Mouse (Mus musculus) cerebellum, postnatal 10 days (tissue): Measurements from ENCODE around the gene Dnm3.

Experiments
- DNase-seq, 2 experiments: peaks; one replicate each; pipeline ENCODE4 v3.0.0; 2021; ENCODE audit warnings: mixed read lengths in 2 of 2

The Dnm3 gene

DNA sequence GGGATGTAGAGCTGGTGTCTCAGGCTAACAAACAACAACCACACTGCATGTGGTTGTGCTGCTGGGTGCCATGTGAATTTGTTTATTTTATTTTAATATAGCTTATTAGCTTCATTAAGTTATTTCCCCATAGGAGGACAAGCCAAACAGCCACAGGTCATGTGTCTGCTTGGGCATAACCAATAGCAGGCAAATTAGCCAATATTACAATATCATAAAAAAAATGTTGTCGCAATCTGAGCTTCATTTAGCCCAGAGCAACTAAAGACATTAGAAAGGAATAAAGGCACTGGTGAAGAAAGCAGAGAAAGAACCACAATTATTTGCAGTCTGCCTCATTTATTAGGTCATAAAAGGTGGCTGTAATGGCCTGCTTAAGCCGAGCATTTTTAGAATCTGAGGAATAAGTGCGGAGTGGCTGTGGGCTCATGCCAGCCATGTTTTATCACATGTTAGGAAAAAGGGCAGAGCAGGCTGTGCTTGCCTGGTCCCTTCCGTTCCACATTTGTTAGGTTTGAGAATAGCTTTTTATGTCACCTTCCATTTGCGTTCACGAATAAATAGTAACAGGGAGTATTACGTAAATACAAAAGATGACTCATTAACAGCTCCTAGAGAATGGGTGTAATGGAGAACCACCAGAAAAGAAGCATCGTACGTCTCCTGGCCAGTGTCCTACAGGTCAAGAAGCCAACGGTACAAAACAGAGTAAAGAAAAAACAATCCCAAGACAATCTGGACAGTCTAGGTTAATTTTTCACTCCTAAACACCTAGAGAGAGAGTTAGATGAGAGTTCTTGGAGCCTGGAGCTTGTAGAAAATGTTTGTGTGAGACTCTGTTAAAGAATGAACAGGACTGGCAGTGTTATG lies 376.6 kb downstream of the Dnm3 start:
- DNase-seq: no peak

DNA sequence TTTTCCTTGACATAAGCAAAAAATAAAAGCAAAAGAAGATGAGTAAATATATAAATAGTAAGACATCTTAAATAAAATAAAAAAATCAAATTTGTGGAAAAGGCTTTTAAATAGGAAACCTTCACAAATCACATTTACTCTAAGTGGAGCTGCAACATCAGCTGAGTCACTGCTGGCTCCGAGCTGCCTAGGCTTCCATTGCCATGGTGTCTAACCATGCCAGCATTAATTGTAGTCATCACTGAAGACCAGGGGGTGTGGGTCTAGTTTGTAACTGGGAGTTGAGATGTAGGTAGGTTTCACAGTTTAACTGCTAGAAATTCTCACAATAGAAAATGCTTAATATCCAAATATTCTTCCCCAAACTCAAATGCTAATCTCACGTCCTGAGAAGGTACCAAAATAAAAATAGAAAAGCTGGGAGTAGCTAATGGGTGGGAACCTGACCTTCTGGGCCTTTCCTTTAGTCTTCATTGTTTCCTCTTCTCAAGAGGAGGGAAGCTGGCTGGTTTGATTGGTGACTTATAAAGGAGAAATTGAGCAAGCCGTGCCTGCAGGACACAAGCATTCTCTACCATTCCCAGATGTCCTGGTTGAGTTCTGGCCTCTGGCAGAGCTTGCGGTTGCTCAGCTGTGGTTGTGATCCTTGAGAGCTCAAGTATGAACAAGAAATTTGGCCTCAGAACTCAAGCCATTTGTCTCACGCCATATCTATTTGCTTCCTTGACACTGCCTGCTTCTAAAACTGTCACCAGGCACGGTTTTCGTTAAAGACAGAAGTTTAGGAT lies 377.6 kb downstream of the Dnm3 start:
- no peak for DNase-seq

DNA sequence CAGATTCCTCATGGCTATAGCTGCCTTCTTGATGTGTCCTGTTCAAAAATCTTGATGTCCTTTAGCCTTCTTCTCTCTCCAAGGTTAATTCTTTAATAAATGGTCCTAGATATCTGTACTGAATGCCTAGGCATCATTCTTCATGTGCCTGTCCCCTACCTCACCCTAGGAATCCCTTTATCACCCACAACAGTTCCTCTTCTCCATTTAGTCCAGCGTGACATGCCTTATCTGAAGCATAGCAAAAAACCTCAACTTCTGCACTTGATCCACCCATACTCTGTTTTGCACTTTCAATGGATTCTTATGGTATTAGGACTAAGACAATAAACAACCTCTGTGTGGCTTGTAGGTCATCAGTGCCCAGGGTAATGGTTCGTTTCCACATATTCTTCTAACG lies 378.6 kb downstream of the Dnm3 start:
- DNase-seq: no peak

DNA sequence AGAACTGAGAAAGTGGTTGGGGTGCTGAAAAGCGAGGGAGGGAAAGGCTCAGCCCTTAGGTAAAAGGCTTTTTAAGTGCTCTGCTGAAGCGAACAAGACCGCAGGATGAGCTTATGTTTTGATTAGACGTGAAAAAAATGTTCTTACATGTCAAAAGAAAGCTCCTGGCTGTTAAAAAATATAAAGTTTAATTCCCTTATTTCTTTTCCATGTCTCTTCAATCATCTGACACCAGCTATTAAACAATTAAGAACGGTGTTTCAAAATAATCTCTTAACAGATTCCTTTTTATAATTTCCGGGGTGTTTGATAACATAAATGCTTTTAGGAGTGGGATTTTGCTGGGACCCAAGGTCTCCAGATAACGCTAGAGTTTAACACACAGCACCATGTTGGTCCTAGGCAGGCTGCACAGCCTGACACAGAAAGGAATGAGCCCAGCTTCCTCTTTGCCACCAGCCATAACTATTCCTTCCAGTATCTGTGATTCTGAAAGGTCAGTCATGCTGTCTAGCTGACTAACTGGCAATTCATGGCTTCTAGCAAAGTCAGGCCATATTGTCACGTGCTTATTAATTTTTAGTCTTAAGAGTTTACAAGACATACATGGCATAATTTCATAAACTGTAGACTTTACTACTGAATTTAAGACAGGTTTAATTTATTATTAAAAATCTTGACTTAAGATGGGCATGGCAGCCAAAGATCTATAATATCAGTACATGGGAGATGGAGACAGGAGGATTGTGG lies 383.1 kb downstream of the Dnm3 start:
- no peak for DNase-seq

DNA sequence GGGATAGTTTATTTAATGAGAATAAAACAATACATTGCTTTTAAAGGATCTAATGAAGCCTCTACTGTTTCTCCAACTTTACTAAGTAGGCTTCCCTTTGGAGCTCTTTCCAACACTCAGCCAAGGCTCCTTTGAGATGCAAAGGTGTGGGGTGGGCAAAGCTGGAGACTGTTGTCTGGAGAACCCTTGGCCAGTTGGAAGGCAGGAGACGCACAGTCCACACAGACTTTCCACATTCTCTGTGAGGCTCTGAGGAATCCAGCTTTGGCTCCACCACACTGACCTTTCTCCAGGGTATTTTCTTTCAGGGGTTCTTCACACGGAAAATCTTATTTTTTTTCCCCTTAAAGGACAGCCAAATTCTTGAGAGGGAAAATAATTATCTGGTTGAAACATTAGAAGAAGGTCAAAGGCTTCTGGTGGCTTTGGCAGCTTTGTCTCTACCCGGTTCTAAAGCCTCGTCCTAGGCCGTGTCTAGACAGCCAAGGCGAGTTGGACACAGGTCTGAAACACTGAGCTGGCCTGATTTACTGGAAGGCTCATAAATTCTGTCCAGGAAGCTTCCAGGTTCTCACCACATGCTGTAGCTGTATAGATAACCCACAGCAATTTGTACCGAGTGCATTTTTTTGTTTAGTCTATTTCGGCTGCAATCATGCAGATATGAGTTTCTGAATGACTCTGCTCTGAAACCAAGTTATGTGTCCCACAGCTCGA lies 383.9 kb downstream of the Dnm3 start:
- DNase-seq: no peak

DNA sequence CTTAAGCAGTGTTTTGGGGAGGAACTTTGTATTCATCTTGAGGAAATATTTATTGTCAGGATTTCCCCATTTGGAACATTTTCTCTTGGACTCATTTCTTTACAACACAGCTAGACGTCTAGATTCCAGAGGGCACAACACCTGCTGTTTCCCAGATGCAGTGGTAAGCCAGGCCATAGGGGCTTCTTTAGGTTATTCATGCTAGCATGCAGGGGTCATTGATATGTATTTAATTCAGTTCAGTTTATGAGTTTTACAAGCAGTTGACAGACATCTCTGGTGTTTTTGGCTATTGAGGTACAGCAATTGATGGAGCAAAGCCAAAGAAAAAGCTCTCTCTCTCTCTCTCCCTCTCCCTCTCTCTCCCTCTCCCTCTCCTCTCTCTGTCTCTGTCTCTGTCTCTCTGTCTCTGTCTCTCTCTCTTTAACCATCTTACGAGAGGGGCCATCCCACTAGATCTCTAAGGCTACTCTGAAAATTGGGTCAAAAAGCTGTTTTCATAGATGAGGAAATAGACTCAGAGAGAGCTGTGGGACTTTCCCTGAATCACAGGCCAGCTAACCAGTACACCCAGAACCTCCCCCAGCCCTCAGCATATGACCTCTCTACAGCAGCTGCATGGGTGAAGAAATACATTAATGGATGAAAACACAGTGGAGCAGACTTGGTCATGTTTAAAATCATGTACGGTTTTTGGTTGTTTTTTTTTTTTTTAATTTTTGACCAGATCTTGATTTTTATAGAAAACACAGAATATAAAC lies 384.8 kb downstream of the Dnm3 start:
- no peak for DNase-seq

DNA sequence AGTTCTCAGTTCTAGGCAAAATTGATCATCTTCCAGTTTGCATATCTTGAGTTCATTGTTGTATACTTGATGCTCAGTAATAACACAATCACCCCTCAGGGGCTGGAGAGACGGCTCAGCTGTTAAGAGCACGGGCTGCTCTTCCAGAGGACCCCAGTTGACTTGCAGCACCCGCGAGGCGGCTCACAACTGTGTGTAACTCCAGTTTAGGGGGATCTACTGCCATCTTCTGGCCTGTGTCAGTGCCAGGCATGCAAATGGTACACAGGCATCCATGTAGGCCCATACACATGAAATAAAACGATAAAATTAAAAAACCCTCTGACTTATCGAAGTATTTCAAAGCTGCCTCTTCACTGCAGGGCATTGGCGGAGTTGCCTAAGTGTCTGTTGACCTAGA lies 385.4 kb downstream of the Dnm3 start:
- no peak for DNase-seq

DNA sequence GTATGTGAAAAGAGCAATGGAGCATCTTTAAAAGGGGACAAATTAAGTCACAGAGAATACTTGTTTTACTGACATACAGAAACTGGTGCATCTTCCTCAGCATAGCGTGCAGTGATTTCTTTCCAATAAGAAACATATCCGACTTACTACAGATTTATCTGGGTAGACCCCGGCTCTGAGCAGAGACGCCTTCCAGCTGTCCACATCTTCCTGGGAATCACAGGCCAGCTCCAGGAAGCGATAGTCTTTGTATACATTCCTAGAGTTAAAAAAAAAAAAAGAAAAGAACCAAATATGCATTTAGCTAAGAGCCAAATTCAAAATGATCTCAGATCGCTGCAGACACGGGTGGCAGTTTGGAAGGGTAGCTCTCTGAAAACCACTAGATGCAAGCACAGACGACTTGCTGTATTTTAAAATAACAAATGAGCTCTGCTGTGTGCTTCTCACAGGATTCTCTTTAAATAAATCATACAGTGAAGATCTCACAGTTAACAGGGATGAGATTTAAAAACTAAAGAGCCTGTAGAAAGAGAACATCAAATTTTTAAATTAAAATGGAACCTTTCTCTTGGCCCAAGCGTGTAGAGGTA lies 393.9 kb downstream of the Dnm3 start:
- no peak for DNase-seq

DNA sequence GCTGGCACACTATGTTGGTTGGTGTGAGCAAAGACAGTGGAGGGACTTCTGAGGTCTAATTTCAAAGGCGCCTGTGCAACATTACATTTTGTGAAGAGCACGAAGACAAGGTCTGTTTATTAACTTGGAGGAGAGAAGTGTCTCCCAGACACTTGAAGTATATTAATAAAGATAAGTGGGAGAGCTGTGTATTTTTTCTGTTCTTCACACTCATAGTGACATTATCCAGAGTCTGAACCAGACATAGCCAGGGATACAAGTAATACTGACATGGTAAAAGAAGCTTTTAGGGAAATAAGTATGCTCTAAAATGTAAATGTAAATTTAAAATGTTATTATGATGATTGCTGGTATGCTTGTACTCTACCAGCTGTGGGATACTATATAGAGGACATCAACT lies 394.5 kb downstream of the Dnm3 start:
- no peak for DNase-seq

DNA sequence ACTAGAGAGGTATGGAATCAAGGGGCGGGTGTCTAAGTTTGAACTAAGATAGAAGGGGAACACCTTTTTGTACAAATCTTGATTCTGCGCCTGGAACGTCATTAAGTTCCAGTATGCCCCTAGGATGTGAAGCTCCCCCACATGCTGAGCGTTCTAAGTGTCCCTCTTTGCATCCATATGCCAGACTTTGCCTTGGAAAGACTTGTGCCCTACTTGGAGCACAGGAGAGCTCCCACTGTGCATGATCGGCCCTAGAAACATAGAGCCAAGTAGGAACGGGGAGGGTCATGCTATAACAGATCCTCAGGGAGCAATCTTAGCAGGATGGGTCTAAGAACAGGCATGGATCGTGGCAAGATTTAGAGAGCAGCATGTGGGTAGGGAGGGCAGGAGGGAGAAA lies 395.1 kb downstream of the Dnm3 start:
- DNase-seq: peak; percentile 56 to 71

DNA sequence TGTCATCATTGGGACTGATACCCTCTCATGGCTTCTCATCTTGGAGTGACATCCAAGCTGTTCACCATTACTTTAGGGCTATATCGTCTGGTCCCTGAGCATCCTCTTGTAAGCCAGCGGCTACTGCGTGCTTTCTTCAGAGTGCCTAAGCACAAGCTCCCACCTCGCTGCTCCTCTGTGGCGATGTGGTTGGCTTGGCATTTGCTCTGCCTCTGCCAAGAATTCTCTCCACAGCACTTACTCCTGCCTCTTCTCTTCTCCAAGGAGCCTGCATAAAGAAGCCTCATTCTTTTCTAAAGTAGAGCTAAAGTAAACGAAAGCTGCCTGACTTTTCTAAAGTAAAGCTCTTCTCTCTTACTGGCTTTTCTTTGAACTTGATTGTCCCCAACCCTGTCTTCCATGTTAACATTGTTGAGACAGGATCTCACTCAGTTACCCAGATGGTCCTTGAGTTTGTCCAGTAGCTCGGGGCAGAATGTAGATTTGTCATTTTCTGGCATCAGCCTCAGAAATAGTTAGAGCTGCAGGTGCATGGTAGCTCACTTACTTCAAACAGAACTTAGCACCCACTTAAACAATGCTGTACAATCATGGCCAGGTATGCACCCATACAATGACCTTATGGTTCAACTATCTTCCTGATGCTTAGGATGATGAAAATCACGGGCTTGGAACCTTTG lies 396.0 kb downstream of the Dnm3 start:
- no peak for DNase-seq

DNA sequence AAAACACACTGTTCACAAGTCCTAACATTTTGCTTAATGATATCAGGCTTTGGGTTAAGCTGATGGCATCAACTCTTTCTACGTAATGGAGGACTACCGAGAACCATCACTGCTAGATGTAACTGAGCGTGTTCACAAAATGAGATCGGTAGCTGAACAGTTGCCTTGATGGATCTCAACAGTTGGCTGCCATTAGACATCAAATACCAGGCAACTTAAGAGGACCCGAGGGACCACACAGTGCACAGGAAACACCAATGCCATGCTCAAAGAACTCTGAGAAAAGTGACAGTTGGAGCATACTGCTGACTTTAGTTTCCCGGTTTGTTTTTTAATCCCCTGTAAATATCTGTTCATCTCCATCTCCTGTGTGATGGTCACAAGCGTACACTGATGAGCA lies 397.8 kb downstream of the Dnm3 start:
- DNase-seq: no peak

DNA sequence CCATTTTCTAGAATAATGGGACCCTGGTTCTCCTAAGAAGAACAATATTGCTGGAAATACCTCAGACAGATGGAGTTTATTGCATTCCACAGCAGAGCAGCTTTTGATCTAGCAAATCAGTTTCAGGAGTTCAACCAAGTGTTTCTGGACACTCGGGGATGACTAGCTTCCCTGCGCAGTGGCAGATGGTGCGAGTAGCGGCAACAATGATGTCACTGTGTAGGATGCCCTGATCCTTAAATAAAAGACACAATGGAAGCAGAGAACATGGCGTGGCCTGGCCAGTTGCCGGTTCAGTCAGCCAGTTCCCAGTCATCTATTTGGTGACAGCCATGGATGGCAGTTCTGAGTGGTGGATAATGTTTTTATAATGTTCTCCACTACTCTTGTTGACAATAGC lies 400.4 kb downstream of the Dnm3 start:
- DNase-seq: peak in 1 of 2 experiments; percentile 21

DNA sequence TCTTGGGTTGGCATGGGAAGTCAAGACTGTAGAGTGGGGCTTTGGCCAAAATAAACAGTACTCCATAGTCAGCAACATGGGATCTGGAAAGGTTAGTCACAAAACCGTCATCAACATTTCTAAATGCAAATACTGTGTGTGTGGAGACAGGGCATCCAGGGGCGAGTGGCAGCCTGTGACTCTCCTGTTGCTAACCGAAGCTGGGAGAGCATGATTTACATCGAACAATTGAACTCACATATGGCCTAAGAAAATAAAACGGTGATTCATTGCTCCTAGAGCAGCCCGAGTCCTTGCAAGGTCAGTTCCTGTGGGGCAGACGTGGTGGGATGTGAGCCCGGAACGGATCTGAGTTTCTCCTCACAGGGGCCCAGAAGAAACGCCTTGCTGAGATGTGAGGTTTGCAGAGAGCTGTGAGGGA lies 401.2 kb downstream of the Dnm3 start:
- no peak for DNase-seq

DNA sequence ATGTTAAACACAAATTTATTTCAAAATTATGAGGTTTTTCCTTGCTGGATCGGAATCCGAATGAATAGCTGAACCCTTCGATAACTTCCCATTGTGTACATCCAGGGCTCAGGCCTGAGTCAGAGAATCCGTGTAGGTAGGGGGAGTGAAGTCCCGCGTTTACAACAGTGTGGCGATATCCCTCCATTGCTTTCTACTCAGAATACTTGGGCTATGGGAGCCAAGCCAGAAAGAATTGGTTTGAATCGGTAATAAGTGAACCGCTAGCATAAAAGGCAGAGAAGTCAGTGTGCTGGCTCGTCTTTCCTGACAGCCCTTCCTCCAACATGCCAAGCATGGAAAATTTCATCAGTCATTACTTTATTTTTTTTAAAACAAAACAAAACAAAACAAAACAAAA lies 402.0 kb downstream of the Dnm3 start:
- DNase-seq: no peak

DNA sequence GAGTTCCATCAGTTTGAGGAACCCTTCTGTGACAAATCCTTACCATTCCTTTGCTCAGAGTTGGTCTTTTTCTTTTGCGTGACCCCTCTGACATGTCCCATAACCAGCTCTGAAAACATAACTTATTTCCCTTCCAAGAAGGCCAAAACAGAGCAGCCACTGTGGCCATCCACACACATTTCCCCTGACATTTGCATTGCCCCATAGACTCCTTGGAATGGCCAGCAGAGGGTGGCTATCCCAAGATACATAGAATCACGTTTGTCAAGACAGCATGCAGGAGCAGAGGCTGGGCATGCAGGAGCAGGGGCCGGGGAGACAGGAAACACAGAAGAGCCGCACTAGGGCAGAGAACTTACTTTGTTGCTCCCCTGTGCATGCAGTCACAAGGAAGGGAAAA lies 402.4 kb downstream of the Dnm3 start:
- DNase-seq: no peak

DNA sequence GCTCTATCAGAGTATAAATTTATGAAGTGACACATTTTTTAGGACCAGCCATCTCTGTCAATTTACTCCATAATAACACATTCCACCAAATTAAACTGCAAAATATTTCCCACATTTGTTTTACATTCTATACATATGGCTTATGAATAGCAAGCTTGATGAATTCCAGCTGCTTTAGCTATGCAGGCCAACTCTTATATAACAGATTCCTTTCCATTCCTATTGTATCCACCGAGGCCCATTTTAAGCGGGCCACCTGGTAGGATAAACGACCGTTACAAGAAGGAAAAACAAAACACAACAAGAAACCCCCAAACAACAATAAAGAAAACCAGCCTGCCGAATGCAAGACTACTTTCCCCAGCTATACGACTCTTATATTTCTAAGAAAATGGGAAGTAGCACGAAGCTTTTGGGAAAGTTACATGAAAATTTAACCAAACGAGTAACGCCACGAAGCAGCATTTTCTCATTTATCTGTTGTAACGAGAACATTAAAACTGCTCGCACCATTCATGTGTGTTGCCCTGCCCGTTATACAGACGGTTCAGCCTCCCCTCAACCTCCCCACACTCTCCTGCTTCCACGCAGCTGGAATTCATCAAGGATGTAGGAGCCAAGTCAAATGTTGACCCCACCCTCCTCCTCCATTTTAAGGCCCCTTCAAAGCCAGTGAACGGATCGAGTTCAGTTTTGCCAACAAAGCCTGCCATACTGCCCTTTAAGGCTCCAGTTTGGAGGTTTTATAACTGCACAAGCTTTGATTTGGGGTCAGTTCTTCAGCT lies 403.0 kb downstream of the Dnm3 start:
- no peak for DNase-seq

DNA sequence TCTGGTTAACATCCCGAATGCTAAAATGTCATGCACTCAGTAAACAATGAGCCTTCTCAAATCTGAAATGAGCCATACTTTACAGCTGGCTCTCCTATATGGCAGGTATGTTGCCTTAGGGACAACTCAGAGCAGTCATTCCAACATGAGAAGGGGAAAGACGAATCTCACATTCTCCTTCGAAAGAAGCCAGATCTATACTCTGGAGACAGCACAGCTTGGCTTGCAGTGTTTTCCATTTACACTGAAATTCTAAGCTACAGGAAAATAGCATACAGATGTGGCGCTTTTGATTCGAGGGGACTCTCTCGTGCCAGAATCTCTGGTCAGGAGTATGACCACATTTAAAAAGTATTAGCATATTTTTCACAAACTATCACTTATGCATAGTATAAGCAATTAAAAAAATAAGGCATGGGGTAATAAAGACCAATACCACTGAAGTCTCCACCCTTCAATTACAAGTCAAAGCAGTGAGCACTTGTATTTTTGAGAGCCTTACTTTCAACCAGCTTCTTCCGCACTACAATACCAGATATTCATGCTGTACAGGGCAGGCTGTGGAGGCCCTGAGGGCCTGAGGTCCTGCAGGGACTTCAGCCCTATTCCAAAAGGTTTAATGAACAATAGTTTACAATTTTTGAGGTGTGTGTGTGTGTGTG lies 404.8 kb downstream of the Dnm3 start:
- no peak for DNase-seq

DNA sequence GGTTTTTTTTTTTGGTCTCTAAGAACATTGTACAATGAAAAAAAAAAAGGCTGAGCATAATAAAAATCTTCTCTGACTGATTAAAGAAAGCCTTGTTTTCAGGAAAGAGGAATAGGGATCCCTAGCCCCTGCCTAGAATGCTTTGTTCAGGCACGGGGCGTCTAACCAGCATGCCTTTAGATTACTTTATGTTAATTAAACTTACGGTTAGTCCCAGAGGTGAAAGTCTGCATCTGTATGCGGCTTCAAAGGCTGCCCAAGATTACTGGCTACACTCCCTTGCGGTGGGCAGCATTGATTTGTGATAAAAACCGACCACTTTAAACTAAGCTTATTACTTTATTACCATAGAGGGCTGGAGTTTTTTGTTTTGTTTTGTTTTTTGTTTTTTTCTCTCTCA lies 424.2 kb downstream of the Dnm3 start:
- DNase-seq: no peak

DNA sequence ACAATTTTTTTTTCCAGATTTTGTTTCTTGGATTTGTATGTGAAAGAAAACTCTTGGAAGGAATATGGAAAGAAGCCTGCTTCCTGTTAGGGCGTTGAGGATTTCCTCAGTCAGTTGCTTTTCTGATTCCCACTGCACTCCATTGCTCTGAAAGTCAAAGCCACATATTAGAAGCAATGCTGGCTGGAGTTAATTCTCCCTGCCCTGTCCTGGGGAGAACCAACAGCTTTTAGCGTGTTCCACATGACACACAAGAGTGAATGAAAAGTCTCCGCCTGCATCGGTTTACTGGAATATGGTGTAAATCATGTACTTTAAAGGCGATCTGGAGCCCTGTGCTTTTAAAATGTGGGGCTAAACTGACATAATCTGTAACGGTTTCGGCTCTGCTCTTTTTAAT lies 424.6 kb downstream of the Dnm3 start:
- DNase-seq: no peak
